Mouse (Mus musculus) embryonic facial prominence, embryonic 15.5 days (tissue): ENCODE data around the gene Bcas1. TPM values are rescaled to one million over a fixed set of nuclear protein-coding genes. Genes with fewer than 3 reads are reported as not detected.

ENCODE experiments used
- ATAC-seq: fragments of 200-750 bp; cut with Nextera tagmentation; 2 replicates; pipeline ENCODE4 v1.8.0; 2017; ENCODE audit warnings: low read depth, moderate TSS enrichment; ENCODE audit not compliant: insufficient number of reproducible peaks, low FRiP score, low TSS enrichment
- H3K27ac ChIP-seq: fragments of 300-500 bp; sonication (generic); replicated peaks from 2 replicates; pipeline ENCODE4 v1.5.1; 2015; ENCODE audit warnings: mild to moderate bottlenecking, inconsistent platforms
- H3K27me3 ChIP-seq: fragments of 300-500 bp; sonication (generic); 2 replicates; pipeline ENCODE4 v1.6.1; 2015; ENCODE audit warnings: inconsistent platforms
- H3K36me3 ChIP-seq: fragments of 300-500 bp; sonication (generic); 2 replicates; pipeline ENCODE4 v1.6.1; 2015; ENCODE audit warnings: mild to moderate bottlenecking, inconsistent platforms
- H3K4me1 ChIP-seq: fragments of 300-500 bp; sonication (generic); 2 replicates; pipeline ENCODE4 v1.6.1; 2015; ENCODE audit warnings: inconsistent platforms
- H3K4me2 ChIP-seq: fragments of 300-500 bp; sonication (generic); replicated peaks from 2 replicates; pipeline ENCODE4 v1.6.1; 2015; ENCODE audit warnings: mild to moderate bottlenecking, inconsistent platforms
- H3K4me3 ChIP-seq: fragments of 300-500 bp; sonication (generic); replicated peaks from 2 replicates; pipeline ENCODE4 v1.5.1; 2015; ENCODE audit warnings: mild to moderate bottlenecking, inconsistent platforms
- H3K9ac ChIP-seq: fragments of 300-500 bp; sonication (generic); 2 replicates; pipeline ENCODE4 v1.6.1; 2015; ENCODE audit warnings: inconsistent platforms
- H3K9me3 ChIP-seq: fragments of 300-500 bp; sonication (generic); replicated peaks from 2 replicates; pipeline ENCODE4 v1.6.1; 2016; ENCODE audit warnings: inconsistent platforms
- WGBS: fragments of 180-500 bp; shearing (Covaris S2); methylation state at CpG from one replicate; pipeline ENCODE4 v1.1.7; 2015; 5-methylcytosine and 5-hydroxymethylcytosine counted together
- polyA plus RNA-seq: library from polyadenylated mRNA; unstranded; fragments of >200 nt; fragmentation: Nextera tagmentation; extraction: Ambion mirVana; gene quantifications from 2 replicates; pipeline ENCODE4 v1.2.1, GENCODE M21; 2015

Bcas1 gene
- polyA plus RNA-seq, 1 experiment from 2014 or later, result 4.7 TPM

DNA sequence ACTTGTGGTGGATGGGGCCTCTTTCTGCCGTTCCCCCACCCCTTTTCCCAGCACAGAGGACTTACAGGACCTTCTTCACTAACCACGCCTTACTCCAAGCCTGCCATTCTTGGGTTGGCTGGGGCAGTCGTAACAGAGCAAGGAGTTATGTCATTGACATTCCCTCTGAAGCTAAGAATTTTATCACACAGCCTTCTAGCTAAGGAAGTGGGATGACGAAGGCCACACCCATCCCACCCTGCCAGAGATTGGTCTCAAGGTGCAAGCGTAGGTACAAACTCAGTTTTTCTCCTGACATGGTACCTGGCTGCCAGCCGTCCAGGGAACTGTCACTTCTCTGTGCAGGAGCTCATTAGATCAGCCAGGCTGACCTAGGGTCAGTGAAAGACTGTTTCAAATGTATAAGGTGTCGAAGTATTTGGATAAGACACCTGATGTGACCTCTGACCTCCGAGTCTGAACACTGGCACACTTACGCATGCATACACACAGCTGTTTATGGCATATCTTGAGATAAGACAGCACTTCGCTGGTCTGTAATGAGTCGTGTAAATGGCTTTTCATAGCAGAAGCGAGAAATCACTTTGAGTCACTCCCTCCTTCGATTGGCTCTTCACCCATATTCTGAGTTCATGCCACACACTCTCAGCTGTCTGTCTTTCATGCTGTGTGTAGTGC, 117.2 kb downstream of the Bcas1 start:
- no peaks in the 10 kb centered on the region for H3K36me3 ChIP-seq
- H3K27ac ChIP-seq, result no peak overlapping the region
- H3K9ac ChIP-seq, result no peak overlapping the region
- peaks cover 21% of the 10 kb centered on the region for H3K4me1 ChIP-seq
- no peaks in the 10 kb centered on the region for H3K9me3 ChIP-seq
- H3K4me3 ChIP-seq, result no peak overlapping the region
- no peak overlapping the region for H3K4me2 ChIP-seq
- no peaks in the 10 kb centered on the region for H3K27me3 ChIP-seq
- ATAC-seq, result no peak
- WGBS, result 78% methylated on average over 13 of the region's 13 CpGs

DNA sequence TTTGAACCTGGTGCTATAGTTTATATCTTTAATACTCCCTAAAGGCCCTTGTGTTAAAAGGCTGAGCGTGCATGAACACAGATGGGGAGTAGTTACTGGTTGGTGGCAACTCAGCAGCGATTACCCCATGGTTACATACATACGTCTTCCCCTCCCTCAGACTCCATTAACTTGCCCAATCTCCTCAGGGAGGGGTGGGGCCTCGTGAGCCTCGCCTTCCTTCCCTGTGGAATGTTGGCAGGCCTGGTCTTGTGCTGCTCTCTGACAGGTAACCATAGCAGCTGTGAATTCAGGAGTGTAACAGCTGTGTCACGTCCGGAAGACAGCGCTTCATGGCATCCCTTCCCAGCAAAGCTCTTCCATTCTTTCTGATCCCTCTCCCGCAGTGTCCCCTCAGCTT, 118.7 kb downstream of the Bcas1 start:
- Histone ChIP-seq H3K27ac (peak overlapping the region; percentile 81), H3K9me3 (no peaks in the 10 kb centered on the region), H3K36me3 (no peaks in the 10 kb centered on the region), H3K4me2 (no peak overlapping the region), H3K9ac (no peak overlapping the region), H3K4me3 (no peak overlapping the region), H3K27me3 (no peaks in the 10 kb centered on the region), H3K4me1 (peaks cover 21% of the 10 kb centered on the region)
- WGBS, result 43% methylated on average over 9 of the region's 9 CpGs
- ATAC-seq, result peak; percentile 77

DNA sequence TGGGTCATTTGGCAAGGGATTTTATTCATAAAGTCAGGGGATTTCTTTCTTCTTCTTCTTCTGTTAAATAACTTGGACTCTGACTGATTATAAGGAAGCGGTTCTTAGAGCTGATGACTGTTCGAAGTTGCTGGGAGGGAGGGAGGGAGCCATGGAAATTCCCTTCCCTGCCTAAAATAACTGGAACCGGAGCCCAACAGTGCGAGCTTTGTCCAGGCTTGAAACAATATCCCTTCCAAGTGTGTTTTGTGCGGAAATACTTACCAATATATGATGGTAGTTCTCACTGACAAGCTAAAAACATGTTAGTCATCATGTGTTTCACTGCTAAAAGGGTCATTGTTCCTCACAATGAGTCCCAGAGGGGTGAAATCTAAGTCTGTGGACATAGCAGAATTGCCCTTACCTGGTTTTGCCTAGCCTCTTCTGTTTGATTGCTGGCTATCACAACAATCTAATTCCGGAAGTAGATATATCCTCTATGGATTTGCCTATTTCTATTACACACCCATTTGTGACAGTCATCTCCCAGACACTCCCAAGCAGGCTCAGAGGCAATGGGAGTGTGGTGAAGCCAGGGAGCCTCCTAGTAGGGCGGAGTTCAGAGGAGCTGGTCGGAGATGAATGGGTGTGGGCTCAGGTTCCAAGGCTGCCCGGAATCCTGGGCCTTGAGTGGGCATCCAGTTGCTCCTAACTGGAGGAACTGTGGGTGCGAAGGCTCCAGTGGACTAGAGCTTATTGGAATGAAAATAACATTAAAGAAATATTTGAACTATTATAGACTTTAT, 119.4 kb downstream of the Bcas1 start:
- peaks cover 21% of the 10 kb centered on the region for H3K4me1 ChIP-seq
- no peak overlapping the region for H3K4me3 ChIP-seq
- H3K27me3 ChIP-seq, result no peaks in the 10 kb centered on the region
- no peaks in the 10 kb centered on the region for H3K9me3 ChIP-seq
- H3K27ac ChIP-seq, result peak overlapping the region; percentile 81
- WGBS, result 23% methylated on average over 10 of the region's 10 CpGs
- H3K36me3 ChIP-seq, result no peaks in the 10 kb centered on the region
- H3K9ac ChIP-seq, result no peak overlapping the region
- no peak for ATAC-seq
- H3K4me2 ChIP-seq, result 0 out of 2 replicates have a peak overlapping the region, but pooled peaks have one; percentile 2

DNA sequence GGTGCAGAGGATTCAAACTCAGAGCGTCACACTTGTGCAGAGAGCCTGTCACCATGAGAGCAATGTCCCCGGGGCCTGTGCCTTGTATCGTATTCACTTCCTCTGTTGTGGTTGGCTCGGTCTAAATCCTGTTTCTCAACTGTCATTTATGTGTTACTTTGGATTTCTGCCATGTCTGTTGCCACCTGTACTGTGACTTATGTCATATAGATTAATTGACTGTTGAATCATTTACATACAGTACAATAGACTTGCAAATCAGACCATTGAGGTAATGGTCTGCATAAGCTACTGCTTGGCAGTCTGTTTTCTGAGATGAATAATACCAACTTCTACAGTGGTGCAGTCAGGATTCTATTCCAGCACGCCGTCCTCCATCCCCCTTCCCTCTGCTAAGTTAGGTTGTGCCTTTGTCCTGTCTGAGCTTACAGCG, 120.0 kb downstream of the Bcas1 start:
- no peak; the same call in 1 of the 2 replicates for ATAC-seq
- Histone ChIP-seq H3K4me1 (peaks cover 21% of the 10 kb centered on the region), H3K4me2 (no peak overlapping the region), H3K27me3 (no peaks in the 10 kb centered on the region), H3K36me3 (no peaks in the 10 kb centered on the region), H3K9me3 (no peaks in the 10 kb centered on the region), H3K4me3 (no peak overlapping the region), H3K9ac (no peak overlapping the region), H3K27ac (peak overlapping the region; percentile 81)
- WGBS, result 32% methylated on average over 7 of the region's 7 CpGs

DNA sequence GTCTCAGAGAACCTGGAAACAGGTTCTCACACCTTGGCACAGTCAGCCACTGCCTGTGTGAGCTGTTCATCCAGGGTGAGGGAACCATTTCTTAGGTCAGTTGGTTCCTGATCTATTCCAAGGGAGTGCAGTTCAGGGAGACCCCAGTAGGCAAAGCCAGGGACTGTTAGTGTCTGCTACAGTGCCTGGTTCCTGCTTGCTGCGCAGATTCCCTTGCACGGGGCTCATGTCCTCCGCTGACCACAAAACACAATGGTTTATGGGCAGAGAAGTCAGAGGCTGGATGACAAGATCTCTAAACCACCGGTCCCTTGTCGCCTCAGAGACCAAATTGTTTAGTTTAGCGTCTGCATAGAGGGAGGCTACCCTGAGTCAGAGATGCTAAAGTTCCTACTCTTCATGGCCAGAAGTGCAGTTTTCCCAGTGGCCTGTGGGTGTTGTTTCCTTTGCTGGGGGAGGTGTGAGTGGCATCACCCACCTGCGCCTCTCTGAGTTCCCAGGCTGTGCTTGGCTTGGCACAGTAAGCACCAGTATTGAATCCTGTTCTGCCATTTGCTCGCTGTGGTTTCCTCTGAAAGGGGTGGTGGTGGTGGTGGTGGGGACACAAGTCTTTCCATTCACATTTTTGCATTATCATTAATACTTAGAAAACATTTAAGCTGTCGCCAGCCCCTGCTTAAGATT, 120.9 kb downstream of the Bcas1 start:
- no peaks in the 10 kb centered on the region for H3K36me3 ChIP-seq
- no peak for ATAC-seq
- WGBS, result 75% methylated on average over 9 of the region's 9 CpGs
- no peak overlapping the region for H3K9ac ChIP-seq
- no peaks in the 10 kb centered on the region for H3K27me3 ChIP-seq
- H3K27ac ChIP-seq, result no peak overlapping the region; the same call in 1 of the 2 replicates
- H3K9me3 ChIP-seq, result no peaks in the 10 kb centered on the region
- H3K4me2 ChIP-seq, result no peak overlapping the region
- peaks cover 21% of the 10 kb centered on the region for H3K4me1 ChIP-seq
- no peak overlapping the region for H3K4me3 ChIP-seq

DNA sequence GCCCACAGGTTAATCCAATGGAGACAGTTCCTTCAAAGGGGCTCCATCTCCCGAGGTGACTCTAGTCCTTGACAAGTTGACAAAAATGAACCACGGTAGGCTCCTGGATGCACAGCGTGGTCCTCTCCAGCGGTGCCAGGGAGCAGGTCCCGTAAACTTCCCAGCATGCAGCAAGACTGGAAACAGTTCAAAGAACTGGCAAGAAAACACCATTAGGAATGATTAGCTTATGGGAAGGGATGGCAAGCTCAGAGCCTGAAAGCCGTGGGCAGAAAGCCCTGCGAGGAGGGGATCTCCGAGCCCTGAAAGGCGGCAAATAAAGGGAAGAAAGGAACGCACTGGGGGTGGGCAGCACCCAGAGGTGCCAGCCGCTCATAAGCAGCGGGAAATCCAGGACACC, 122.9 kb downstream of the Bcas1 start:
- H3K27ac ChIP-seq, result no peak overlapping the region
- H3K4me3 ChIP-seq, result no peak overlapping the region
- ATAC-seq, result no peak
- no peak overlapping the region for H3K4me2 ChIP-seq
- WGBS, result 70% methylated on average over 12 of the region's 12 CpGs
- no peak overlapping the region for H3K9ac ChIP-seq
- no peaks in the 10 kb centered on the region for H3K27me3 ChIP-seq
- H3K36me3 ChIP-seq, result no peaks in the 10 kb centered on the region
- peaks cover 21% of the 10 kb centered on the region for H3K4me1 ChIP-seq
- no peaks in the 10 kb centered on the region for H3K9me3 ChIP-seq

DNA sequence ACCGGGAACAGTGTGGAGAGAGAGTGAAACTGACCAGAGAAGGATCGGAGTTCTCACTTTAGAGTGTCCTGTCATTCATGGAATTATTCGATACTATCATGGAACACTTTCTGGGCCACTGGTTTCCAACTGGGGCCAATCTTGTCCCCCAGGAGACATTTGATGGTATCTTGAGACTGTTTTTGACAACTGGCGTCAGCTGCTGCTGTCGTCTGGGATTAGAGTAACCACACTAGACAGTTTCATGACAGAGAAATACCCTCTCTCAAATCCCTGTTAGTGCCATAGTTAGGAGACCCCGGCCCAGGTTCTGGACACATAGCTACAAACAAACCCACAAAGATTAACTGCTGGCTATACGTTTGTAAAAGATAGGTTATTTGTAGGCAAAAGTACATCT, 124.0 kb downstream of the Bcas1 start:
- Histone ChIP-seq H3K36me3 (no peaks in the 10 kb centered on the region), H3K27me3 (no peaks in the 10 kb centered on the region), H3K27ac (no peak overlapping the region), H3K9ac (no peak overlapping the region), H3K4me2 (no peak overlapping the region), H3K9me3 (no peaks in the 10 kb centered on the region), H3K4me3 (no peak overlapping the region), H3K4me1 (peaks cover 14% of the 10 kb centered on the region)
- no peak for ATAC-seq
- WGBS, result 74% methylated on average over 7 of the region's 7 CpGs

DNA sequence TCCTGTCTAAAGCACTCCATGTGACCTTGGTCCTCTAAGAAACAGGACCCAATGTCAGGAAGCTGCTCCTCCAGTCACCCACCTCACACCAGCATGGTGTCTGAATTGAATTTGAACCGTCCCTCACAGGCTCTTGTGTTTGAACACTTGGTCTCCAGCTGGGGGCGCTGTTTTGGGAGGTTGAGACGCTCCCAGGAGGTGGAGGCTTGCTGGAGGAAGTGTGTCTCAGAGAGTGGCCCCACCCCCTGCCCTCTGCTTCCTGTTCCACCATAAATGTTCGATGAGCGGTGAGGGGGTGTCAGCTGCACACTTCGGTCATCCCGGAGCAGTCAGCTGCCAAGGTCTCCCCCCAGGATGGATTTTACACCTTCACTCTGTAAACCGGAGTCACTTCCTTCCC, 124.8 kb downstream of the Bcas1 start:
- no peak overlapping the region for H3K9ac ChIP-seq
- WGBS, result 83% methylated on average over 8 of the region's 8 CpGs
- peaks cover 7% of the 10 kb centered on the region for H3K4me1 ChIP-seq
- H3K27me3 ChIP-seq, result no peaks in the 10 kb centered on the region
- H3K36me3 ChIP-seq, result no peaks in the 10 kb centered on the region
- no peak for ATAC-seq
- H3K4me3 ChIP-seq, result no peak overlapping the region
- no peak overlapping the region for H3K4me2 ChIP-seq
- no peak overlapping the region for H3K27ac ChIP-seq
- no peaks in the 10 kb centered on the region for H3K9me3 ChIP-seq

Other genes with a start within 250 kb of the Bcas1 start
- 71.4 and 72.6 TPM in 2 replicates for gene Pfdn4, start 68.6 kb upstream of the Bcas1 start, polyA plus RNA-seq
- gene Cyp24a1, start 69.3 kb upstream of the Bcas1 start, polyA plus RNA-seq, result 0.09 and 0.17 TPM in 2 replicates
- gene 4930470P17Rik, start 174.2 kb upstream of the Bcas1 start, polyA plus RNA-seq, result not detected in 2 replicates